Mouse (Mus musculus): ENCODE data around the gene Fam171a1.

DNA sequence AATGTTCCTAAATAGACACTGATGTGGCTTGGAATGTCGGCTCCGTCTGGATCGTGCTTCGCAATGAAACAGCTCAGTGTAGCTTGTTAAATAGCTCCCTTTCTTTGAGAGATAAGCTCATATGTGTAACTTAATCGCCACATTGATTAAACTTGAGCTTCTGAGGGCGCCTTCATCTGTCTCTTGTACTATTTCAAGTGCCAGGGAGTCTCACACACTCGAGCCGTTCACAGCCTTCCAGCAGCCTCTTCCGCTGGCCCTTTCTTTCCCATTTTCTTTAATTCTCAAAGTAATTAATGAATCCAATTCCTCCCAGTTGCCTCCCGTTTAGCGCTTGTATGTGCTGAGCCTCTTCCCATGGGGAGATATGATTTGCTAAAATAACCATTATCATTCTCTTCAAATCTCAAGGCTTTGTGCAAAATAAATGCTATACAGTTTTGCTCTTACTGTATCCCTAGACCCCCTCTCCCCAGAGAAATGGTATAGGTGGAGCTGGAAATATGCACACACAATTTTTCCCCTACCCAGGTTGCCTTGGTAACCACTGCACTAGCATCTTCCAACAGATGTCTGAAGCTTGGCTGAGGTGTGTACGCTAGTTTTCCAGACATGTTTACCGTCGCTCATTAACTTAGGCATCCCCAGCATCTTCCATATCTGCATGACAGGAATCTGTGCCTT, 54.8 kb downstream of the Fam171a1 start:
- TF ChIP-seq CTCF (IDR thresholded peaks at IDR 0.05; ENCODE audit: insufficient read depth, low read length) = no peak
- TF ChIP-seq POLR2A (IDR thresholded peaks at IDR 0.05; ENCODE audit: borderline replicate concordance, extremely low read depth, low read depth, low read length) = no peak
